ENCODE assay signal across 10 mouse cellular contexts in the genomic region with DNA sequence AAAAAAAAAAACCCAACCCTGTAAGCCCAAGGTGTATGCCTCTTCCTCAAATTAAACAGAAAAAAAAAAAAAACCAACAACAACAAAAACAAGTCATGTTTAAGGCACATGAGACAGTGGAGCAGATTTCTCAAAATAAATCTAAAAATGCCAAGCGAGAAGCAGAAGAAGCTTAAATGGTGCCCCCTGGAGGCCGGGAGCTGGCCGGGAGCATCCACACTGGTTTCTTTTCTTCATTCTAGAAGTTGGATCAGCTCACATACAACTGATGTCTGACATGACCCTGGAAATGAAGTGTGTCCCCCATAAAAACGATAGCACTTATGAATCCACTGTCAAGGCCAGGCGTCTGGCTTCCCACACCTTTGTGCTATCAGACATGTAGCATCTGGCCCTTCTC. TPM values are rescaled to one million over a fixed set of nuclear protein-coding genes. Genes with fewer than 3 reads are reported as not detected.
DNase-seq lines count a peak whose midpoint lies in the region; ATAC-seq lines count a peak whose summit lies in the region.
"Had no signal": no experiment of that assay in that cellular context is flagged by ENCODE, and none has a peak within 500 bp of the region (broad histone marks: within the 10 kb centered on the region; RNA-seq: fewer than 3 reads in every experiment).

No protein-coding gene starts in this region.

- H3K9me3 ChIP-seq in hindbrain, embryonic 11.5 days (ENCODE audit: control insufficient read depth, low read length): no peaks in the 10 kb centered on the region
- no peaks in the 10 kb centered on the region for H3K9me3 ChIP-seq in hindbrain, embryonic 16.5 days (ENCODE audit: control insufficient read depth, low read length)
- H3K9me3 ChIP-seq: liver, embryonic 13.5 days; stomach, embryonic 15.5 days had no signal

- peak; percentile 57 for DNase-seq in hindbrain, embryonic 11.5 days (ENCODE audit: low spot score)
- peak; percentile 51 for DNase-seq in urinary bladder, postnatal 14 days (ENCODE audit: low spot score)
- no peak for DNase-seq in urinary bladder, postnatal 4 days (ENCODE audit: low spot score in 2 of 2)
- DNase-seq in c-Kit-positive CD71-positive TER-119-negative erythroid progenitor cells, embryonic 14.5 days (ENCODE audit: low read depth): peak; percentile 7
- peak; percentile 26 to 48 for DNase-seq in left cerebral cortex, postnatal 14 days (ENCODE audit: low spot score in 2 of 2)
- DNase-seq in right cerebral cortex, postnatal 4 days: peak; percentile 67
- DNase-seq: liver, embryonic 13.5 days had no signal

- no peak overlapping the region for H3K27ac ChIP-seq in hindbrain, embryonic 11.5 days (ENCODE audit: low read depth, low read length)
- H3K27ac ChIP-seq in hindbrain, embryonic 16.5 days (ENCODE audit: low read depth, low read length): no peak overlapping the region
- H3K27ac ChIP-seq: liver, embryonic 13.5 days; stomach, embryonic 15.5 days had no signal

- 55% methylated on average over 5 of the region's 5 CpGs for WGBS in hindbrain, embryonic 11.5 days
- WGBS in hindbrain, embryonic 16.5 days: 51% methylated on average over 5 of the region's 5 CpGs

- no peak for ATAC-seq in hindbrain, embryonic 11.5 days (ENCODE audit: low FRiP score)
- no peak for ATAC-seq in hindbrain, embryonic 16.5 days

- no peak overlapping the region for H3K9ac ChIP-seq in hindbrain, embryonic 11.5 days (ENCODE audit: low read depth, low read length)
- H3K9ac ChIP-seq in hindbrain, embryonic 16.5 days (ENCODE audit: low read depth, low read length): no peak overlapping the region
- H3K9ac ChIP-seq: liver, embryonic 13.5 days; stomach, embryonic 15.5 days had no signal

- H3K4me2 ChIP-seq in hindbrain, embryonic 11.5 days (replicated peaks; ENCODE audit: low read depth, low read length): no peak overlapping the region
- no peak overlapping the region for H3K4me2 ChIP-seq in hindbrain, embryonic 16.5 days (ENCODE audit: low read length)
- H3K4me2 ChIP-seq: liver, embryonic 13.5 days; stomach, embryonic 15.5 days had no signal

- H3K36me3 ChIP-seq in hindbrain, embryonic 11.5 days (ENCODE audit: control insufficient read depth, insufficient read depth, low read length): peaks cover 12% of the 10 kb centered on the region; the same call in 1 of the 2 replicates
- peaks cover 33% of the 10 kb centered on the region for H3K36me3 ChIP-seq in hindbrain, embryonic 16.5 days (ENCODE audit: control insufficient read depth, insufficient read depth, low read length)

- H3K4me1 ChIP-seq in hindbrain, embryonic 11.5 days (replicated peaks; ENCODE audit: control insufficient read depth, insufficient read depth, low read length): no peaks in the 10 kb centered on the region
- no peaks in the 10 kb centered on the region for H3K4me1 ChIP-seq in hindbrain, embryonic 16.5 days (ENCODE audit: control insufficient read depth, insufficient read depth, low read depth, low read length)
- H3K4me1 ChIP-seq: liver, embryonic 13.5 days; stomach, embryonic 15.5 days had no signal

- H3K27me3 ChIP-seq in hindbrain, embryonic 11.5 days (ENCODE audit: control insufficient read depth, insufficient read depth, low read length): no peaks in the 10 kb centered on the region
- H3K27me3 ChIP-seq in hindbrain, embryonic 16.5 days (replicated peaks; ENCODE audit: control insufficient read depth, insufficient read depth, low read length): no peaks in the 10 kb centered on the region
- H3K27me3 ChIP-seq: liver, embryonic 13.5 days; stomach, embryonic 15.5 days had no signal

- no peak overlapping the region for H3K4me3 ChIP-seq in hindbrain, embryonic 11.5 days (ENCODE audit: low read depth, low read length)
- H3K4me3 ChIP-seq in hindbrain, embryonic 16.5 days (ENCODE audit: low read length): no peak overlapping the region
- H3K4me3 ChIP-seq: erythroblast, embryonic 14.5 days; liver, embryonic 13.5 days; stomach, embryonic 15.5 days had no signal

- intact Hi-C loops in left cerebral cortex, postnatal 14 days (cut with DNase I): loop anchor here (10.0 kb wide), 1 partner anchor 386 kb away; no protein-coding TSS in a partner anchor

RNA-seq across cellular contexts. Expression of a gene that starts 35.1 kb away (rescaled TPM):
- 13.7 and 17.0 TPM in 2 replicates for polyA plus RNA-seq in hindbrain, embryonic 11.5 days (2014; fragmentation: Nextera tagmentation; extraction: Ambion mirVana)
- 7.0 and 8.7 TPM in 2 replicates for polyA plus RNA-seq in hindbrain, embryonic 16.5 days (2015; fragmentation: Nextera tagmentation; extraction: Ambion mirVana)
- total RNA-seq in left cerebral cortex, postnatal 14 days (2021): 10 to 100 TPM; 23.3 to 27.6 TPM

RNA-seq across cellular contexts. Expression of a gene that starts 36.0 kb away (rescaled TPM):
- polyA plus RNA-seq in hindbrain, embryonic 11.5 days (2014; fragmentation: Nextera tagmentation; extraction: Ambion mirVana): 4.9 and 6.5 TPM in 2 replicates
- polyA plus RNA-seq in hindbrain, embryonic 16.5 days (2015; fragmentation: Nextera tagmentation; extraction: Ambion mirVana): 1.9 and 2.7 TPM in 2 replicates
- under 1 TPM in 1 of 2 experiments, not detected in 1; 0.17 TPM for total RNA-seq in left cerebral cortex, postnatal 14 days (2021)

RNA-seq across cellular contexts. Expression of a gene that starts 52.3 kb away (rescaled TPM):
- polyA plus RNA-seq in hindbrain, embryonic 11.5 days (2014; fragmentation: Nextera tagmentation; extraction: Ambion mirVana): 0.88 and 1.5 TPM in 2 replicates
- 1.1 and 1.5 TPM in 2 replicates for polyA plus RNA-seq in hindbrain, embryonic 16.5 days (2015; fragmentation: Nextera tagmentation; extraction: Ambion mirVana)
- 1 to 10 TPM in 1 of 2 experiments, under 1 TPM in 1; 0.94 to 1.2 TPM for total RNA-seq in left cerebral cortex, postnatal 14 days (2021)

Comparison
In these comparisons a context has a peak if more than half of its experiments do, and no peak if none do; other contexts are left out.
1. DNase-seq: peak in hindbrain, embryonic 11.5 days (single experiment), urinary bladder, postnatal 14 days (single experiment), c-Kit-positive CD71-positive TER-119-negative erythroid progenitor cells, embryonic 14.5 days (single experiment), left cerebral cortex, postnatal 14 days (2 of 2) and right cerebral cortex, postnatal 4 days (single experiment); none in urinary bladder, postnatal 4 days (0 of 2).